Mouse (Mus musculus) ZHBTc4 (cell line): Measurements from ENCODE around the gene Eya3.
A peak's percentile ranks its signal among the peaks of the same experiment; 100 is the strongest.

ENCODE experiments used
- DNase-seq: peaks from one replicate; pipeline ENCODE4 v3.0.0-alpha.2; 2011; ENCODE audit warnings: low read depth, low spot score

Gene Eya3

GRCm38 (mm10) chr4:132647439-132647838, 8.7 kb downstream of the Eya3 start:
- no peak for DNase-seq

- peak; percentile 73 for DNase-seq
Measured at GRCm38 (mm10) chr4:132649271-132649999, 10.6 kb downstream of the Eya3 start.

- no peak for DNase-seq
Measured at GRCm38 (mm10) chr4:132652842-132653241, 14.1 kb downstream of the Eya3 start.

GRCm38 (mm10) chr4:132653799-132654198, 15.0 kb downstream of the Eya3 start:
- no peak for DNase-seq

- DNase-seq = no peak
Measured at GRCm38 (mm10) chr4:132655290-132655689, 16.5 kb downstream of the Eya3 start.

- no peak for DNase-seq
Measured at GRCm38 (mm10) chr4:132659106-132659505, 20.3 kb downstream of the Eya3 start.

GRCm38 (mm10) chr4:132672697-132673096, 33.9 kb downstream of the Eya3 start:
- DNase-seq = no peak

- peak; percentile 66 for DNase-seq
Measured at GRCm38 (mm10) chr4:132676771-132677539, 38.2 kb downstream of the Eya3 start.

GRCm38 (mm10) chr4:132689634-132690033, 50.8 kb downstream of the Eya3 start:
- DNase-seq = no peak

- DNase-seq = no peak
Measured at GRCm38 (mm10) chr4:132693366-132693765, 54.6 kb downstream of the Eya3 start.

- no peak for DNase-seq
Measured at GRCm38 (mm10) chr4:132702076-132702475, 63.3 kb downstream of the Eya3 start.

GRCm38 (mm10) chr4:132706885-132707284, 68.1 kb downstream of the Eya3 start:
- peak; percentile 28 for DNase-seq

GRCm38 (mm10) chr4:132713181-132713580, 74.4 kb downstream of the Eya3 start:
- no peak for DNase-seq

- DNase-seq = no peak
Measured at GRCm38 (mm10) chr4:132718251-132718650, 79.5 kb downstream of the Eya3 start.

GRCm38 (mm10) chr4:132728233-132728632, 89.4 kb downstream of the Eya3 start:
- no peak for DNase-seq

- peak; percentile 46 for DNase-seq
Measured at GRCm38 (mm10) chr4:132731616-132732015, 92.8 kb downstream of the Eya3 start.

GRCm38 (mm10) chr4:132732148-132732684, 93.4 kb downstream of the Eya3 start, which contains the start of gene Xkr8:
Xkr8 (minus strand) TSS chr4:132732546.
- DNase-seq = peak; percentile 96

- peak; percentile 62 for DNase-seq
Measured at GRCm38 (mm10) chr4:132733071-132733770, 94.4 kb downstream of the Eya3 start.

- DNase-seq = peak; percentile 55
Measured at GRCm38 (mm10) chr4:132734766-132735165, 96.0 kb downstream of the Eya3 start.

- DNase-seq = no peak
Measured at GRCm38 (mm10) chr4:132735389-132735788, 96.6 kb downstream of the Eya3 start.

- DNase-seq = no peak
Measured at GRCm38 (mm10) chr4:132735894-132736293, 97.1 kb downstream of the Eya3 start.

GRCm38 (mm10) chr4:132737154-132737553, 98.4 kb downstream of the Eya3 start:
- DNase-seq = peak; percentile 57
